8 mouse cellular contexts compared by ENCODE assay signal in genomic region chr13:45507274-45508229, GRCm38 (mm10). TPM values are rescaled to one million over a fixed set of nuclear protein-coding genes. Genes with fewer than 3 reads are reported as not detected.
DNase-seq lines count a peak whose midpoint lies in the region; ATAC-seq and TF ChIP-seq lines count a peak whose summit lies in the region.

Gene Gmpr, plus strand, starts transcription at chr13:45507444.

- peak; percentile 60 for DNase-seq in B cell, adult 2 months
- DNase-seq in kidney, postnatal 10 days, result peak; percentile 92
- DNase-seq in liver, embryonic 13.5 days, result peak; percentile 90
- DNase-seq in neural tube, embryonic 11.5 days (ENCODE audit: low spot score), result peak; percentile 81

- H3K4me2 ChIP-seq in embryonic facial prominence, embryonic 15.5 days (replicated peaks), result peak within 1 kb of the TSS; percentile 91
- peak within 1 kb of the TSS; percentile 94 for H3K4me2 ChIP-seq in heart, embryonic 12.5 days
- H3K4me2 ChIP-seq in liver, embryonic 13.5 days, result peak within 1 kb of the TSS; percentile 73
- peak within 1 kb of the TSS; percentile 93 for H3K4me2 ChIP-seq in neural tube, embryonic 11.5 days (ENCODE audit: low read depth)

- H3K4me3 ChIP-seq in bone marrow macrophage, adult 2 months (ENCODE audit: insufficient read depth, low read length), result peak within 1 kb of the TSS; percentile 80
- H3K4me3 ChIP-seq in embryonic facial prominence, embryonic 15.5 days (replicated peaks), result peak within 1 kb of the TSS; percentile 62
- H3K4me3 ChIP-seq in heart, embryonic 12.5 days, result peak within 1 kb of the TSS; percentile 80
- H3K4me3 ChIP-seq in liver, embryonic 13.5 days (replicated peaks), result peak within 1 kb of the TSS; percentile 78
- peak within 1 kb of the TSS; percentile 52 for H3K4me3 ChIP-seq in neural tube, embryonic 11.5 days (ENCODE audit: low read depth, low read length)
- H3K4me3 ChIP-seq in testis, adult 2 months (ENCODE audit: control insufficient read depth, low read depth, low read length), result peak within 1 kb of the TSS; percentile 83

- H3K27me3 ChIP-seq in embryonic facial prominence, embryonic 15.5 days, result no peaks in the 10 kb centered on the region
- H3K27me3 ChIP-seq in heart, embryonic 12.5 days (replicated peaks), result no peaks in the 10 kb centered on the region
- no peaks in the 10 kb centered on the region for H3K27me3 ChIP-seq in liver, embryonic 13.5 days
- 0 out of 2 replicates have a peak, but pooled peaks cover 5% of the 10 kb centered on the region for H3K27me3 ChIP-seq in neural tube, embryonic 11.5 days (ENCODE audit: control insufficient read depth, insufficient read depth, low read length)
- no peaks in the 10 kb centered on the region for H3K27me3 ChIP-seq in testis, adult 2 months (ENCODE audit: control insufficient read depth, insufficient read depth, low read length)

- peaks cover 13% of the 10 kb centered on the region for H3K4me1 ChIP-seq in bone marrow macrophage, adult 2 months (ENCODE audit: control insufficient read depth, insufficient read depth, low read length)
- H3K4me1 ChIP-seq in embryonic facial prominence, embryonic 15.5 days, result peaks cover 16% of the 10 kb centered on the region
- H3K4me1 ChIP-seq in heart, embryonic 12.5 days (replicated peaks), result peaks cover 38% of the 10 kb centered on the region
- H3K4me1 ChIP-seq in liver, embryonic 13.5 days (replicated peaks), result peaks cover 76% of the 10 kb centered on the region
- 0 out of 2 replicates have a peak, but pooled peaks cover 4% of the 10 kb centered on the region for H3K4me1 ChIP-seq in neural tube, embryonic 11.5 days (ENCODE audit: control insufficient read depth, insufficient read depth, low read length)
- H3K4me1 ChIP-seq in testis, adult 2 months (ENCODE audit: control insufficient read depth, insufficient read depth, low read length), result peaks cover 11% of the 10 kb centered on the region

- no peaks in the 10 kb centered on the region for H3K36me3 ChIP-seq in embryonic facial prominence, embryonic 15.5 days
- no peaks in the 10 kb centered on the region for H3K36me3 ChIP-seq in heart, embryonic 12.5 days
- H3K36me3 ChIP-seq in liver, embryonic 13.5 days, result peaks cover 12% of the 10 kb centered on the region
- no peaks in the 10 kb centered on the region for H3K36me3 ChIP-seq in neural tube, embryonic 11.5 days (ENCODE audit: control insufficient read depth, insufficient read depth, low read length)
- H3K36me3 ChIP-seq in testis, adult 2 months (ENCODE audit: control insufficient read depth, insufficient read depth, low read length), result no peaks in the 10 kb centered on the region

- WGBS in embryonic facial prominence, embryonic 15.5 days, result under 1% methylated on average over 59 of the region's 63 CpGs
- WGBS in heart, embryonic 12.5 days, result under 1% methylated on average over 62 of the region's 63 CpGs
- under 1% methylated on average over 63 of the region's 63 CpGs for WGBS in liver, embryonic 13.5 days (ENCODE audit: insufficient replicate concordance)
- WGBS in neural tube, embryonic 11.5 days, result under 1% methylated on average over 62 of the region's 63 CpGs

- ATAC-seq in embryonic facial prominence, embryonic 15.5 days (ENCODE audit: insufficient number of reproducible peaks, low FRiP score, low TSS enrichment, low read depth), result peak; percentile 88
- ATAC-seq in heart, embryonic 12.5 days (ENCODE audit: insufficient number of reproducible peaks, low FRiP score), result peak; percentile 87
- ATAC-seq in liver, embryonic 13.5 days (ENCODE audit: low read depth), result peak; percentile 74
- ATAC-seq in neural tube, embryonic 11.5 days (ENCODE audit: insufficient read depth, low FRiP score, low TSS enrichment), result peak; percentile 84

- no peak within 1 kb of the TSS for H3K27ac ChIP-seq in bone marrow macrophage, adult 2 months (ENCODE audit: insufficient read depth, low read depth, low read length)
- peak within 1 kb of the TSS; percentile 68 for H3K27ac ChIP-seq in embryonic facial prominence, embryonic 15.5 days (replicated peaks)
- H3K27ac ChIP-seq in heart, embryonic 12.5 days (ENCODE audit: poor library complexity, severe bottlenecking), result peak within 1 kb of the TSS; percentile 96
- H3K27ac ChIP-seq in liver, embryonic 13.5 days, result peak within 1 kb of the TSS; percentile 97
- H3K27ac ChIP-seq in neural tube, embryonic 11.5 days (ENCODE audit: low read depth, low read length), result no peak within 1 kb of the TSS
- peak within 1 kb of the TSS; percentile 64; the same call in 1 of the 2 replicates for H3K27ac ChIP-seq in testis, adult 2 months (ENCODE audit: control insufficient read depth, insufficient read depth, low read depth, low read length)

- TF ChIP-seq POLR2A in bone marrow macrophage, adult 2 months (IDR thresholded peaks at IDR 0.05; ENCODE audit: borderline replicate concordance, low read depth, low read length), result no peak
- TF ChIP-seq POLR2A in testis, adult 2 months (IDR thresholded peaks at IDR 0.05; ENCODE audit: control insufficient read depth, low read depth, low read length), result no peak

- peak within 1 kb of the TSS; percentile 53 for H3K9ac ChIP-seq in embryonic facial prominence, embryonic 15.5 days
- peak within 1 kb of the TSS; percentile 91 for H3K9ac ChIP-seq in heart, embryonic 12.5 days
- H3K9ac ChIP-seq in liver, embryonic 13.5 days, result peak within 1 kb of the TSS; percentile 94
- peak within 1 kb of the TSS; percentile 54 for H3K9ac ChIP-seq in neural tube, embryonic 11.5 days (ENCODE audit: low read length)

- no peaks in the 10 kb centered on the region for H3K9me3 ChIP-seq in embryonic facial prominence, embryonic 15.5 days (replicated peaks)
- H3K9me3 ChIP-seq in heart, embryonic 12.5 days (replicated peaks), result no peaks in the 10 kb centered on the region
- no peaks in the 10 kb centered on the region for H3K9me3 ChIP-seq in liver, embryonic 13.5 days (replicated peaks)
- H3K9me3 ChIP-seq in neural tube, embryonic 11.5 days (ENCODE audit: control insufficient read depth, low read length), result no peaks in the 10 kb centered on the region

- TF ChIP-seq CTCF in bone marrow macrophage, adult 2 months (IDR thresholded peaks at IDR 0.05; ENCODE audit: low read depth, low read length), result no peak
- no peak for TF ChIP-seq CTCF in testis, adult 2 months (IDR thresholded peaks at IDR 0.05; ENCODE audit: control insufficient read depth, insufficient read depth, insufficient replicate concordance, low read depth, low read length)

RNA-seq across cellular contexts. Expression of gene Gmpr, which starts in this region (rescaled TPM):
- 5.5 and 5.7 TPM in 2 replicates for polyA plus RNA-seq in bone marrow macrophage, adult 2 months (2012; ENCODE audit: insufficient read depth, insufficient read length, missing spikeins)
- polyA plus RNA-seq in embryonic facial prominence, embryonic 15.5 days (2015; fragmentation: Nextera tagmentation; extraction: Ambion mirVana), result 39.3 and 39.6 TPM in 2 replicates
- polyA plus RNA-seq in heart, embryonic 12.5 days (2016; fragmentation: Nextera tagmentation; extraction: Ambion mirVana), result 165 and 166 TPM in 2 replicates
- 352 and 354 TPM in 2 replicates for polyA plus RNA-seq in liver, embryonic 13.5 days (2015; fragmentation: Nextera tagmentation; extraction: Ambion mirVana)
- polyA plus RNA-seq in neural tube, embryonic 11.5 days (2014; fragmentation: Nextera tagmentation; extraction: Ambion mirVana), result 27.7 and 29.1 TPM in 2 replicates
- polyA plus RNA-seq in testis, adult 2 months (2012; rRNA removed), result 6.4 and 7.4 TPM in 2 replicates

Comparison
In these comparisons a context has a peak if more than half of its experiments do, and no peak if none do; other contexts are left out.
1. H3K27ac ChIP-seq: peak in embryonic facial prominence, embryonic 15.5 days (single experiment), heart, embryonic 12.5 days (single experiment), liver, embryonic 13.5 days (single experiment) and testis, adult 2 months (single experiment); none in bone marrow macrophage, adult 2 months (single experiment) and neural tube, embryonic 11.5 days (single experiment).
2. Peak in every context shown above with its lines, with median percentiles within 50 percentile points of each other: DNase-seq, H3K4me3 ChIP-seq, ATAC-seq, H3K4me2 ChIP-seq and H3K9ac ChIP-seq.